Comparison of ENCODE assay signal across 8 mouse cellular contexts in genomic region chr1:120602876-120603655, GRCm38 (mm10). TPM values are rescaled to one million over a fixed set of nuclear protein-coding genes. Genes with fewer than 3 reads are reported as not detected.
DNase-seq lines count a peak whose midpoint lies in the region; ATAC-seq lines count a peak whose summit lies in the region.

No protein-coding gene starts in this region.

- peaks cover 33% of the 10 kb centered on the region for H3K4me1 ChIP-seq in kidney, embryonic 15.5 days
- peaks cover 10% of the 10 kb centered on the region for H3K4me1 ChIP-seq in forebrain, embryonic 14.5 days (ENCODE audit: control insufficient read depth, insufficient read depth, low read length)
- peaks cover 19% of the 10 kb centered on the region for H3K4me1 ChIP-seq in limb, embryonic 12.5 days (replicated peaks)

- peak overlapping the region; percentile 88 for H3K4me2 ChIP-seq in kidney, embryonic 15.5 days
- H3K4me2 ChIP-seq in forebrain, embryonic 14.5 days (ENCODE audit: low read length) = peak overlapping the region; percentile 67
- H3K4me2 ChIP-seq in limb, embryonic 12.5 days = peak overlapping the region; percentile 83

- no peak overlapping the region for H3K27ac ChIP-seq in kidney, embryonic 15.5 days
- no peak overlapping the region for H3K27ac ChIP-seq in forebrain, embryonic 14.5 days (ENCODE audit: low read depth, low read length)
- H3K27ac ChIP-seq in limb, embryonic 12.5 days = peak overlapping the region; percentile 70

- WGBS in kidney, embryonic 15.5 days = under 1% methylated on average over 65 of the region's 83 CpGs
- WGBS in forebrain, embryonic 14.5 days = under 1% methylated on average over 79 of the region's 83 CpGs
- 1% methylated on average over 54 of the region's 83 CpGs for WGBS in limb, embryonic 12.5 days

- H3K27me3 ChIP-seq in kidney, embryonic 15.5 days = peaks cover 99% of the 10 kb centered on the region
- peaks cover 74% of the 10 kb centered on the region for H3K27me3 ChIP-seq in forebrain, embryonic 14.5 days (replicated peaks; ENCODE audit: control insufficient read depth, insufficient read depth, low read length)
- H3K27me3 ChIP-seq in limb, embryonic 12.5 days = peaks cover 97% of the 10 kb centered on the region

- peak; percentile 55 for ATAC-seq in kidney, embryonic 15.5 days (replicated peaks; ENCODE audit: low FRiP score)
- peak; percentile 22 for ATAC-seq in forebrain, embryonic 14.5 days
- ATAC-seq in limb, embryonic 12.5 days (ENCODE audit: insufficient number of reproducible peaks, insufficient read depth, low FRiP score, low TSS enrichment, low read depth) = no peak

- no peaks in the 10 kb centered on the region for H3K9me3 ChIP-seq in kidney, embryonic 15.5 days (replicated peaks)
- H3K9me3 ChIP-seq in forebrain, embryonic 14.5 days (replicated peaks; ENCODE audit: control insufficient read depth, low read length) = no peaks in the 10 kb centered on the region
- no peaks in the 10 kb centered on the region for H3K9me3 ChIP-seq in limb, embryonic 12.5 days

- H3K36me3 ChIP-seq in kidney, embryonic 15.5 days = no peaks in the 10 kb centered on the region
- no peaks in the 10 kb centered on the region for H3K36me3 ChIP-seq in forebrain, embryonic 14.5 days (ENCODE audit: control insufficient read depth, insufficient read depth, low read length)
- no peaks in the 10 kb centered on the region for H3K36me3 ChIP-seq in limb, embryonic 12.5 days

- H3K4me3 ChIP-seq in kidney, embryonic 15.5 days (replicated peaks) = peak overlapping the region; percentile 46
- H3K4me3 ChIP-seq in forebrain, embryonic 14.5 days (ENCODE audit: low read depth, low read length) = peak overlapping the region; percentile 33
- peak overlapping the region; percentile 50 for H3K4me3 ChIP-seq in limb, embryonic 12.5 days (replicated peaks)

- no peak for DNase-seq in kidney, adult 8-10 months
- DNase-seq in adrenal gland, postnatal 14 days = peak; percentile 28
- DNase-seq in forebrain, embryonic 14.5 days (ENCODE audit: low spot score) = no peak
- peak; percentile 47 for DNase-seq in retina, embryonic 14.5 days (ENCODE audit: low spot score)
- DNase-seq in spleen, postnatal 14 days (ENCODE audit: low spot score in 2 of 2) = no peak
- no peak for DNase-seq in right cerebral cortex, postnatal 4 days

- H3K9ac ChIP-seq in kidney, embryonic 15.5 days = peak overlapping the region; percentile 35; the same call in 1 of the 2 replicates
- peak overlapping the region; percentile 50 for H3K9ac ChIP-seq in forebrain, embryonic 14.5 days (ENCODE audit: low read length)
- peak overlapping the region; percentile 65 for H3K9ac ChIP-seq in limb, embryonic 12.5 days (replicated peaks)

RNA-seq across cellular contexts. Expression of gene En1, which starts 0.8 kb away (rescaled TPM):
- 0.05 and 0.10 TPM in 2 replicates for polyA plus RNA-seq in kidney, embryonic 15.5 days (2015; fragmentation: Nextera tagmentation; extraction: Ambion mirVana)
- not detected in 2 replicates for total RNA-seq in adrenal gland, postnatal 14 days (2021)
- not detected in 2 replicates for polyA plus RNA-seq in forebrain, embryonic 14.5 days (2014; fragmentation: Nextera tagmentation; extraction: Ambion mirVana)
- 1.8 TPM in 2 replicates for polyA plus RNA-seq in limb, embryonic 12.5 days (2016; fragmentation: Nextera tagmentation; extraction: Ambion mirVana)

Comparison
In these comparisons a context has a peak if more than half of its experiments do, and no peak if none do; other contexts are left out.
1. DNase-seq: peak in adrenal gland, postnatal 14 days (single experiment) and retina, embryonic 14.5 days (single experiment); none in kidney, adult 8-10 months (0 of 2), forebrain, embryonic 14.5 days (single experiment), spleen, postnatal 14 days (0 of 2) and right cerebral cortex, postnatal 4 days (single experiment).
2. Peak in every context shown above with its lines, with median percentiles within 50 percentile points of each other: H3K4me2 ChIP-seq, H3K4me3 ChIP-seq and H3K9ac ChIP-seq.